31 mouse cellular contexts compared by ENCODE assay signal in genomic region chr4:40543085-40544048, GRCm38 (mm10).
DNase-seq lines count a peak whose midpoint lies in the region; ATAC-seq and TF ChIP-seq lines count a peak whose summit lies in the region.
"Had no signal": no experiment of that assay in that cellular context is flagged by ENCODE, and none has a peak within 500 bp of the region (broad histone marks: within the 10 kb centered on the region; RNA-seq: fewer than 3 reads in every experiment).

No protein-coding gene starts in this region.

- intact Hi-C loops in heart, adult 2 months (cut with DNase I), result no loop called here

- DNase-seq in heart, adult 2 months, result no peak
- DNase-seq: adrenal gland, postnatal 14 days; cerebellum, adult 11-12 months; cerebellum, adult 9-11 months; embryo, embryonic 11 days; gastrocnemius, postnatal 25 days; kidney, adult 11 months; kidney, postnatal 14 days; layer of hippocampus, adult 9-11 months; liver, embryonic 13.5 days; lung, adult 2 months; lung, postnatal 36 days; thymus, adult 2 months; thymus, postnatal 36 days had no signal

- TF ChIP-seq CTCF in heart, adult 2 months (IDR thresholded peaks at IDR 0.05), result no peak

- WGBS in forebrain, embryonic 15.5 days, result 81% methylated on average over 8 of the region's 8 CpGs
- WGBS in forebrain, embryonic 12.5 days, result 82% methylated on average over 8 of the region's 8 CpGs
- WGBS in heart, embryonic 15.5 days, result 57% methylated on average over 8 of the region's 8 CpGs
- 55% methylated on average over 8 of the region's 8 CpGs for WGBS in heart, adult 2 months

- no peak overlapping the region for H3K4me3 ChIP-seq in forebrain, embryonic 15.5 days
- H3K4me3 ChIP-seq in forebrain, embryonic 12.5 days (replicated peaks), result no peak overlapping the region
- H3K4me3 ChIP-seq in heart, embryonic 15.5 days, result no peak overlapping the region
- no peak overlapping the region for H3K4me3 ChIP-seq in heart, adult 2 months
- peak overlapping the region; percentile 28 for H3K4me3 ChIP-seq in megakaryocyte, embryonic 14.5 days (replicated peaks)
- H3K4me3 ChIP-seq: embryonic facial prominence, embryonic 12.5 days; erythroblast, embryonic 14.5 days; hindbrain, embryonic 10.5 days; hindbrain, embryonic 15.5 days; limb, embryonic 10.5 days; limb, embryonic 15.5 days; liver, embryonic 13.5 days; midbrain, embryonic 13.5 days; neural tube, embryonic 13.5 days had no signal

- peak; percentile 29; the same call in 1 of the 2 replicates for ATAC-seq in forebrain, embryonic 15.5 days (replicated peaks)
- ATAC-seq in forebrain, embryonic 12.5 days (ENCODE audit: low FRiP score), result no peak
- ATAC-seq in heart, embryonic 15.5 days (replicated peaks; ENCODE audit: insufficient number of reproducible peaks, insufficient read depth, low FRiP score, low read depth), result no peak
- ATAC-seq in megakaryocyte, adult 5-6 weeks (ENCODE audit: poor library complexity, severe bottlenecking), result no peak
- no peak for ATAC-seq in frontal cortex, adult (ENCODE audit: low TSS enrichment)
- ATAC-seq: inflammation-experienced regulatory T-cells, adult 6 months; midbrain, embryonic 13.5 days; Patski had no signal

- H3K27me3 ChIP-seq in forebrain, embryonic 15.5 days, result no peaks in the 10 kb centered on the region
- no peaks in the 10 kb centered on the region for H3K27me3 ChIP-seq in forebrain, embryonic 12.5 days
- H3K27me3 ChIP-seq in heart, embryonic 15.5 days, result no peaks in the 10 kb centered on the region
- H3K27me3 ChIP-seq in heart, adult 2 months (ENCODE audit: control insufficient read depth, insufficient read depth, low read length), result no peaks in the 10 kb centered on the region
- no peaks in the 10 kb centered on the region for H3K27me3 ChIP-seq in megakaryocyte, embryonic 14.5 days (replicated peaks)
- H3K27me3 ChIP-seq: embryonic facial prominence, embryonic 12.5 days; hindbrain, embryonic 15.5 days; limb, embryonic 15.5 days; liver, embryonic 13.5 days; midbrain, embryonic 13.5 days; neural tube, embryonic 13.5 days; Patski had no signal

- no peak overlapping the region for H3K4me2 ChIP-seq in forebrain, embryonic 15.5 days (replicated peaks)
- no peak overlapping the region for H3K4me2 ChIP-seq in forebrain, embryonic 12.5 days
- no peak overlapping the region for H3K4me2 ChIP-seq in heart, embryonic 15.5 days
- H3K4me2 ChIP-seq: embryonic facial prominence, embryonic 12.5 days; heart, embryonic 11.5 days; hindbrain, embryonic 15.5 days; limb, embryonic 15.5 days; liver, embryonic 13.5 days; midbrain, embryonic 13.5 days; neural tube, embryonic 13.5 days had no signal

- H3K79me2 ChIP-seq in heart, adult 2 months (replicated peaks; ENCODE audit: control insufficient read depth, insufficient read depth, low read length), result no peaks in the 10 kb centered on the region

- TF ChIP-seq POLR2A in heart, adult 2 months (IDR thresholded peaks at IDR 0.05; ENCODE audit: insufficient read depth, low read depth, low read length), result no peak

- H3K36me3 ChIP-seq in forebrain, embryonic 15.5 days, result no peaks in the 10 kb centered on the region
- no peaks in the 10 kb centered on the region for H3K36me3 ChIP-seq in forebrain, embryonic 12.5 days (replicated peaks)
- H3K36me3 ChIP-seq in heart, embryonic 15.5 days, result no peaks in the 10 kb centered on the region
- peaks cover 5% of the 10 kb centered on the region for H3K36me3 ChIP-seq in heart, adult 2 months (ENCODE audit: control insufficient read depth, insufficient read depth, low read length)
- H3K36me3 ChIP-seq in megakaryocyte, embryonic 14.5 days (replicated peaks; ENCODE audit: low read length), result no peaks in the 10 kb centered on the region
- H3K36me3 ChIP-seq: embryonic facial prominence, embryonic 12.5 days; hindbrain, embryonic 10.5 days; hindbrain, embryonic 15.5 days; limb, embryonic 10.5 days; limb, embryonic 15.5 days; liver, embryonic 13.5 days; midbrain, embryonic 13.5 days; neural tube, embryonic 13.5 days had no signal

- no peaks in the 10 kb centered on the region for H3K4me1 ChIP-seq in forebrain, embryonic 15.5 days
- no peaks in the 10 kb centered on the region for H3K4me1 ChIP-seq in forebrain, embryonic 12.5 days
- peaks cover 16% of the 10 kb centered on the region for H3K4me1 ChIP-seq in heart, embryonic 15.5 days (replicated peaks)
- peaks cover 2% of the 10 kb centered on the region for H3K4me1 ChIP-seq in heart, adult 2 months (ENCODE audit: control insufficient read depth, insufficient read depth, low read length)
- no peaks in the 10 kb centered on the region for H3K4me1 ChIP-seq in megakaryocyte, embryonic 14.5 days
- H3K4me1 ChIP-seq: embryonic facial prominence, embryonic 12.5 days; hindbrain, embryonic 10.5 days; hindbrain, embryonic 15.5 days; limb, embryonic 10.5 days; limb, embryonic 15.5 days; liver, embryonic 13.5 days; midbrain, embryonic 13.5 days; neural tube, embryonic 13.5 days had no signal

- TF ChIP-seq EP300 in heart, adult 2 months (IDR thresholded peaks at IDR 0.05; ENCODE audit: insufficient read depth, low read depth, low read length), result no peak

- H3K9me3 ChIP-seq in forebrain, embryonic 15.5 days, result no peaks in the 10 kb centered on the region
- H3K9me3 ChIP-seq in forebrain, embryonic 12.5 days, result no peaks in the 10 kb centered on the region
- H3K9me3 ChIP-seq in heart, embryonic 15.5 days (replicated peaks), result no peaks in the 10 kb centered on the region
- H3K9me3 ChIP-seq in megakaryocyte, embryonic 14.5 days, result peaks cover 20% of the 10 kb centered on the region
- H3K9me3 ChIP-seq: embryonic facial prominence, embryonic 12.5 days; hindbrain, embryonic 10.5 days; hindbrain, embryonic 15.5 days; limb, embryonic 10.5 days; limb, embryonic 15.5 days; liver, embryonic 13.5 days; midbrain, embryonic 13.5 days had no signal

- H3K9ac ChIP-seq in forebrain, embryonic 15.5 days (replicated peaks), result no peak overlapping the region
- no peak overlapping the region for H3K9ac ChIP-seq in forebrain, embryonic 12.5 days
- H3K9ac ChIP-seq in heart, embryonic 15.5 days, result no peak overlapping the region
- no peak overlapping the region for H3K9ac ChIP-seq in heart, adult 2 months (ENCODE audit: low read depth, low read length)
- H3K9ac ChIP-seq: embryonic facial prominence, embryonic 12.5 days; hindbrain, embryonic 15.5 days; limb, embryonic 15.5 days; liver, embryonic 13.5 days; midbrain, embryonic 13.5 days; neural tube, embryonic 13.5 days had no signal

- H3K27ac ChIP-seq in forebrain, embryonic 15.5 days (replicated peaks), result no peak overlapping the region
- H3K27ac ChIP-seq in forebrain, embryonic 12.5 days, result no peak overlapping the region
- peak overlapping the region; percentile 54; the same call in 1 of the 2 replicates for H3K27ac ChIP-seq in heart, embryonic 15.5 days
- no peak overlapping the region for H3K27ac ChIP-seq in heart, adult 2 months
- H3K27ac ChIP-seq: embryonic facial prominence, embryonic 12.5 days; hindbrain, embryonic 10.5 days; hindbrain, embryonic 15.5 days; limb, embryonic 10.5 days; limb, embryonic 15.5 days; liver, embryonic 13.5 days; midbrain, embryonic 13.5 days; neural tube, embryonic 13.5 days had no signal
